Mouse (Mus musculus) telencephalon, adult 2 months (tissue): ENCODE data around the gene Grik1.

Experiments
- DNase-seq: peaks from one replicate; pipeline ENCODE4 v3.0.0-alpha.2; 2011; ENCODE audit warnings: low read depth, low spot score

Grik1 gene

GRCm38 (mm10) chr16:88142574-88142973 lies 147.5 kb downstream of the Grik1 start:
- DNase-seq: no peak

GRCm38 (mm10) chr16:88142136-88142535 lies 147.9 kb downstream of the Grik1 start:
- no peak for DNase-seq

- DNase-seq: no peak
Observed at GRCm38 (mm10) chr16:88141594-88141993, 148.5 kb downstream of the Grik1 start.

GRCm38 (mm10) chr16:88138913-88139312 lies 151.2 kb downstream of the Grik1 start:
- DNase-seq: no peak

GRCm38 (mm10) chr16:88132919-88133318 lies 157.1 kb downstream of the Grik1 start:
- no peak for DNase-seq

- no peak for DNase-seq
Observed at GRCm38 (mm10) chr16:88131103-88131502, 159.0 kb downstream of the Grik1 start.

- no peak for DNase-seq
Observed at GRCm38 (mm10) chr16:88125098-88125497, 165.0 kb downstream of the Grik1 start.

- peak; percentile 42 for DNase-seq
Observed at GRCm38 (mm10) chr16:88112551-88113138, 177.4 kb downstream of the Grik1 start.

GRCm38 (mm10) chr16:88111459-88111858 lies 178.6 kb downstream of the Grik1 start:
- no peak for DNase-seq

GRCm38 (mm10) chr16:88094206-88094789 lies 195.8 kb downstream of the Grik1 start:
- DNase-seq: peak; percentile 67

- DNase-seq: no peak
Observed at GRCm38 (mm10) chr16:88087280-88087679, 202.8 kb downstream of the Grik1 start.

GRCm38 (mm10) chr16:88074716-88075115 lies 215.3 kb downstream of the Grik1 start:
- no peak for DNase-seq

- no peak for DNase-seq
Observed at GRCm38 (mm10) chr16:88060936-88061335, 229.1 kb downstream of the Grik1 start.

GRCm38 (mm10) chr16:88048121-88048520 lies 241.9 kb downstream of the Grik1 start:
- DNase-seq: no peak

GRCm38 (mm10) chr16:88044321-88044720 lies 245.7 kb downstream of the Grik1 start:
- DNase-seq: no peak

GRCm38 (mm10) chr16:88042458-88042857 lies 247.6 kb downstream of the Grik1 start:
- DNase-seq: no peak

- no peak for DNase-seq
Observed at GRCm38 (mm10) chr16:88038503-88039091, 251.5 kb downstream of the Grik1 start.

- DNase-seq: no peak
Observed at GRCm38 (mm10) chr16:87988805-87989204, 301.3 kb downstream of the Grik1 start.

GRCm38 (mm10) chr16:87984201-87984870 lies 305.7 kb downstream of the Grik1 start:
- no peak for DNase-seq

GRCm38 (mm10) chr16:87974076-87974443 lies 316.0 kb downstream of the Grik1 start:
- no peak for DNase-seq

- no peak for DNase-seq
Observed at GRCm38 (mm10) chr16:87973394-87974075, 316.5 kb downstream of the Grik1 start.

- no peak for DNase-seq
Observed at GRCm38 (mm10) chr16:87971911-87972310, 318.2 kb downstream of the Grik1 start.
